Mouse (Mus musculus) embryonic facial prominence, embryonic 12.5 days (tissue): Measurements from ENCODE around the gene Fst. TPM values are rescaled to one million over a fixed set of nuclear protein-coding genes. Genes with fewer than 3 reads are reported as not detected.

Experiments used
- ATAC-seq: fragments of 200-750 bp; cut with Nextera tagmentation; 2 replicates; pipeline ENCODE4 v1.8.0; 2017; ENCODE audit not compliant: insufficient number of reproducible peaks, insufficient read depth, low FRiP score, low TSS enrichment
- H3K27ac ChIP-seq: fragments of 300-500 bp; sonication (generic); 2 replicates; pipeline ENCODE4 v1.5.1; 2016; ENCODE audit warnings: mild to moderate bottlenecking
- H3K27me3 ChIP-seq: fragments of 300-500 bp; sonication (generic); 2 replicates; pipeline ENCODE4 v1.6.1; 2016; ENCODE audit warnings: mild to moderate bottlenecking, moderate library complexity
- H3K36me3 ChIP-seq: fragments of 300-500 bp; sonication (generic); 2 replicates; pipeline ENCODE4 v1.6.1; 2016; ENCODE audit warnings: mild to moderate bottlenecking
- H3K4me1 ChIP-seq: fragments of 300-500 bp; sonication (generic); 2 replicates; pipeline ENCODE4 v1.6.1; 2016
- H3K4me2 ChIP-seq: fragments of 300-500 bp; sonication (generic); replicated peaks from 2 replicates; pipeline ENCODE4 v1.6.1; 2016; ENCODE audit warnings: mild to moderate bottlenecking, moderate library complexity
- H3K4me3 ChIP-seq: fragments of 300-500 bp; sonication (generic); 2 replicates; pipeline ENCODE4 v1.5.1; 2016; ENCODE audit warnings: mild to moderate bottlenecking
- H3K9ac ChIP-seq: fragments of 300-500 bp; sonication (generic); 2 replicates; pipeline ENCODE4 v1.6.1; 2016; ENCODE audit warnings: mild to moderate bottlenecking, moderate library complexity
- H3K9me3 ChIP-seq: fragments of 300-500 bp; sonication (generic); 2 replicates; pipeline ENCODE4 v1.6.1; 2016; ENCODE audit warnings: mild to moderate bottlenecking, moderate library complexity
- WGBS: fragments of 180-500 bp; shearing (Covaris S2); methylation state at CpG from one replicate; pipeline ENCODE4 v1.1.7; 2016; 5-methylcytosine and 5-hydroxymethylcytosine counted together
- polyA plus RNA-seq: library from polyadenylated mRNA; unstranded; fragments of >200 nt; fragmentation: Nextera tagmentation; extraction: Ambion mirVana; gene quantifications from 2 replicates; pipeline ENCODE4 v1.2.1, GENCODE M21; 2016

The Fst gene
- polyA plus RNA-seq, result 41.5 and 46.1 TPM in 2 replicates

GRCm38 (mm10) chr13:114458886-114459700, at the start of gene Fst:
Fst (minus strand) TSS chr13:114458951.
- Histone ChIP-seq H3K9ac (peak within 1 kb of the TSS; percentile 53), H3K36me3 (no peaks in the 10 kb centered on the region), H3K4me3 (peak within 1 kb of the TSS; percentile 56), H3K27me3 (peaks cover 21% of the 10 kb centered on the region), H3K27ac (peak within 1 kb of the TSS; percentile 73), H3K4me1 (peaks cover 5% of the 10 kb centered on the region), H3K9me3 (no peaks in the 10 kb centered on the region), H3K4me2 (peak within 1 kb of the TSS; percentile 92)
- under 1% methylated on average over 70 of the region's 77 CpGs for WGBS
- ATAC-seq, result peak; percentile 45; the same call in 1 of the 2 replicates

DNA sequence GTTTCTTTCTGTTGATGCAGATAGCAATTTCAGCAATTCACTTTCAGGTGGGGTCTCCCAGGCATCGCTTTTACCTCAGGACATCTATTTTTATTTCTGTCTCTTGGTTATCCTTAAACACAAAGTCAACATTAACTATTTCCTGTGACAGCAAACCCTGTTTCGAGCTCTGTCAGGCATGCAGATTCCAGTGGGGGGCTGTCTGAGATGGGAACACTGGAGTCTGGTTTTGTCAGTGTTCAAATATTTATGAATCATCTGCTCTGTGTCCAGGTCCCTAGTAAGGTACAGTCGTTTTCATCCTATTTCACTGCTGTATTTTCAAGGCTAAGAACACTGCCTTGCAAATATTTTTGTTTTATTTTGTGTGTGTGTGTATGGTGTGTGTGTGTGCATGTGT, 35.1 kb upstream of the Fst start:
- no peaks in the 10 kb centered on the region for H3K4me1 ChIP-seq
- no peak overlapping the region for H3K4me2 ChIP-seq
- 70% methylated on average over 3 of the region's 3 CpGs for WGBS
- no peak for ATAC-seq
- H3K27ac ChIP-seq, result no peak overlapping the region
- H3K4me3 ChIP-seq, result no peak overlapping the region
- no peak overlapping the region for H3K9ac ChIP-seq
- H3K36me3 ChIP-seq, result no peaks in the 10 kb centered on the region
- no peaks in the 10 kb centered on the region for H3K27me3 ChIP-seq
- no peaks in the 10 kb centered on the region for H3K9me3 ChIP-seq

DNA sequence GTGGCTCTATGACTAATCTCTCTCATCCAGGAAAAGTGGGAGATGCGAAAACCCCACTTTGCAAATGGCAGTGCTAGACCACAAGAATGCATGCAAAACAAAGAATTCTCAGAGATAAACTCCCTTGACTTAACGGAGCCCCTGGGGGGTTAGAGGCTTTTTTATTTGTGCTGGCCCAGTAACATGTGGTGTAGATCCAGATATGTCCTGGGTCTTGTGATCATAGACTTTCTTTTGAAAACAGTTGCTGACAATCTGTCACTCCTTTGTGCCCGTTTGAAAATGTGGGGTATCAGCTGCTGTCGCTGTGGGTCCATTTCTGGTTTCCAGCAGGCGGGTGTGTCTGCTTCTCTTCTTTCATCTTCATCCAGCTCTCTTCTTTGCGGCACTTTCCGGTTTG, 29.4 kb upstream of the Fst start:
- Histone ChIP-seq H3K4me3 (no peak overlapping the region), H3K4me2 (no peak overlapping the region), H3K27me3 (no peaks in the 10 kb centered on the region), H3K27ac (no peak overlapping the region), H3K9me3 (no peaks in the 10 kb centered on the region), H3K9ac (no peak overlapping the region), H3K4me1 (no peaks in the 10 kb centered on the region), H3K36me3 (no peaks in the 10 kb centered on the region)
- no peak for ATAC-seq
- 67% methylated on average over 7 of the region's 7 CpGs for WGBS

DNA sequence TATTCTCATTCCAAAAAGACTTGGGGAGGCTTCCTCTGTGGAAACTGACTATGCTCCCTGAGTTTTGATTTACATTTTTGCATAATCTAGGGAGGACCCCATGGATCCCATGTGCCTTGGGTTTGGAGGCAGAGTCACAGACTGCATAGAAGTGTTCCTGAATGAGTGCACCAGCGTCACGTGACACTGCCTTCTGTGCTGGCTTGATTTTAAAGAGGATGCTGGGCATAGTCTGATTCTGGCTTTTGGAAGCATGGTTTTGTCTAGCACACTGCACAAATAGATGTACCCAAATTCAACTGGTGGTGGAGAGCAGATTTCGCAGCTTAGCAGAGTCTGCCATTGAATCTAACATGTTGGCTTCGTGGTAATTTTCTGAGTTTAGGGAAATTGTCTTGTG, 19.6 kb upstream of the Fst start:
- no peak overlapping the region for H3K4me3 ChIP-seq
- no peaks in the 10 kb centered on the region for H3K27me3 ChIP-seq
- H3K4me1 ChIP-seq, result no peaks in the 10 kb centered on the region
- no peaks in the 10 kb centered on the region for H3K36me3 ChIP-seq
- WGBS, result 85% methylated on average over 4 of the region's 4 CpGs
- H3K27ac ChIP-seq, result no peak overlapping the region
- no peak for ATAC-seq
- H3K9ac ChIP-seq, result no peak overlapping the region
- peaks cover 9% of the 10 kb centered on the region; the same call in 1 of the 2 replicates for H3K9me3 ChIP-seq
- H3K4me2 ChIP-seq, result no peak overlapping the region

DNA sequence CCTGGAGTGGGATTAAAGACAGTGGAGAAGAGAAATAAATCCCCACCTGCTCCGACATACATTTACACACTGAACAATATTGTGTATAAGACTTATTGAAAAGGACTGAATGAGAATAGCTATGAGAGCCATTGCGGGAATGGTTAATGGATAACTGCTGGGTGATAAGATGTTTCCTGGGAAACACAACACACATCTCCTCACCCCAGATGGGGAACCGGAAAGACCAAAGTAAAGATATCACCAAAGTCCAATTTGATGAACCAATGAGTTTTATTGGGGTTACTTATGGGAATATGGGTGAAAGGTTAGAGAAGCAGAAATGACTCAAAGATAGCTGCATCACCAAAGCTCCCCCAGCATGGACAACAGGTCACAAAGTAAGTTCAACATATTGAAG, 11.2 kb upstream of the Fst start:
- H3K27me3 ChIP-seq, result no peaks in the 10 kb centered on the region
- H3K9me3 ChIP-seq, result no peaks in the 10 kb centered on the region
- no peak overlapping the region for H3K9ac ChIP-seq
- no peak for ATAC-seq
- no peak overlapping the region for H3K4me2 ChIP-seq
- no peaks in the 10 kb centered on the region for H3K4me1 ChIP-seq
- no peak overlapping the region for H3K27ac ChIP-seq
- WGBS, result 88% methylated on average over 3 of the region's 3 CpGs
- H3K4me3 ChIP-seq, result no peak overlapping the region
- H3K36me3 ChIP-seq, result no peaks in the 10 kb centered on the region

GRCm38 (mm10) chr13:114466269-114466919, 7.6 kb upstream of the Fst start:
- Histone ChIP-seq H3K4me3 (no peak overlapping the region), H3K4me1 (no peaks in the 10 kb centered on the region), H3K4me2 (no peak overlapping the region), H3K27ac (no peak overlapping the region), H3K36me3 (no peaks in the 10 kb centered on the region), H3K9me3 (no peaks in the 10 kb centered on the region), H3K27me3 (no peaks in the 10 kb centered on the region), H3K9ac (no peak overlapping the region)
- ATAC-seq, result no peak
- WGBS, result 92% methylated on average over 6 of the region's 6 CpGs

- Histone ChIP-seq H3K27me3 (no peaks in the 10 kb centered on the region), H3K36me3 (no peaks in the 10 kb centered on the region), H3K4me3 (no peak overlapping the region), H3K9ac (no peak overlapping the region), H3K9me3 (no peaks in the 10 kb centered on the region), H3K27ac (no peak overlapping the region), H3K4me1 (no peaks in the 10 kb centered on the region), H3K4me2 (no peak overlapping the region)
- no peak for ATAC-seq
- 74% methylated on average over 1 of the region's 1 CpGs for whole genome bisulfite sequencing
Measured at GRCm38 (mm10) chr13:114465387-114465786, 6.6 kb upstream of the Fst start.

GRCm38 (mm10) chr13:114464824-114465223, 6.1 kb upstream of the Fst start:
- Histone ChIP-seq H3K9ac (no peak overlapping the region), H3K4me1 (no peaks in the 10 kb centered on the region), H3K27ac (no peak overlapping the region), H3K9me3 (no peaks in the 10 kb centered on the region), H3K36me3 (no peaks in the 10 kb centered on the region), H3K4me3 (no peak overlapping the region), H3K27me3 (0 out of 2 replicates have a peak, but pooled peaks cover 5% of the 10 kb centered on the region), H3K4me2 (no peak overlapping the region)
- 84% methylated on average over 3 of the region's 3 CpGs for WGBS
- ATAC-seq, result no peak

DNA sequence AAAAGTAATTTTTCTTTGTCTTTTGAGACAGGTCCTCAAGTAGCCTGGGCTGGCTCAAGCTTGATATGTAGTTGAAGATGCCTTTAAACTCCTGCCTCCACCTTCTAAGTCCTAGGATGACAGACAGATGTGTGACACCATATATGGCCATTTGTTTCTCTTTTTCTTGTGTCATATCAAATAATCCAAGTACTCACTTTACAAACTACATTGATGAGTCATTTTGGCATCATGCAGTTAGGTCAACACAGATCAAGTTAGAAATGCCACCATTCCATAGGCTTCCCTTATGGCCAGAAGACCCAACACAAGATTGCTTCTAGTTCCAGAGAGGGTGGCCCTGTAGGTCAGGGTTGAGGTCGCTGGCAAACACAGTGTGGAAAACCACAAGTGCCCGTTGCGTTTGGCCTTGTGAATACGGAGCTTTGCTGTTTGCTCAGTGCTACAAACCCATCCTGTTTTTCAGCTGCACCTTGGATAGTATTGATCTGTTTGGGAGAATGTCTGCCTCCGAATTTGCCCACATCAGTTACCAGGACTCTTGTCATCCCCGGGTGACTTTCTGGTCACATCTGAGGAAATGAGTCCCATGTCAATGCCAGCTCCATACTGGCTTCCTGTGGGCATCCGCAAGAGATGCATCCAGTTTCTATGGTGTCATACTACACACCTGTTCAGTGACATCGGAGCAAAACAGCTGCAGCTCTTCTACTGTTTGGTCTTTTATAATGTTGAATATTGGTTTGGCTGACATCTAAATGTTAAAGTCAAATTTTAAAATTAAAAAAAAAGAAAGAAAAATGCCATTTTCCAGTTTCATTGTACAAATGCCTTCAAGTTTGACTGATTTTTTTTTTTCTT, 4.0 kb upstream of the Fst start:
- H3K9ac ChIP-seq, result no peak overlapping the region
- 83% methylated on average over 8 of the region's 8 CpGs for WGBS
- no peak for ATAC-seq

DNA sequence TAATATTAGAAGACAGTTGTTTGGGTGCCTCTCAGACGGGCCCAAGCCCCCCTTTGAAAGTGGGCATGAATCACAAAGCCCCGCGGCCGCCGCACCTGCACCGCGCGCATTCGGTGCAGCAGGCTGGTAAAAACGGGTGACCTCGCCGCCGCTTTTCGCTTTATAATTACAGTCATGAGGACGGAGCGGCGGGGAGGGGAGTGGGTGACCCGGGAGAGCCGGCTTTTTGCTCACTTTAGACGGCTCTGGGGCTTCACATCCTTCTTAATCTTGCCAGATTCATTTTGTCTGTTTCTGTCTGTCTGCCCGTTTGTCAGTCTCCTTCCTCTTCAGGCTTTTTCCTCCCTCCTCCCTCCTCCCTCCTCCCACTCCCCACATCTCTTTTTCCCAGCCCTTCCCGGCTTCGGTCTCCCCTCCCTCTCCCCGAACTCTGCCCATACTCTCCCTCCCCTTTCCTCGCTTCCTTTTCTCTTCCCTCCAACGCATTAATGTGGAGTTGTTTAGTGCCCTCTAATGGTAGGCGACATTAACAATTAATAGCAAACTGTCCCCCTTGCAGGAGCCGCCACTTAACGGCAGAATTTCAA, 1.6 kb upstream of the Fst start:
- Histone ChIP-seq H3K4me2 (peak overlapping the region; percentile 92), H3K36me3 (no peaks in the 10 kb centered on the region), H3K9ac (no peak overlapping the region), H3K9me3 (no peaks in the 10 kb centered on the region), H3K4me3 (peak overlapping the region; percentile 56), H3K27me3 (peaks cover 17% of the 10 kb centered on the region), H3K27ac (0 out of 2 replicates have a peak overlapping the region, but pooled peaks have one; percentile 41), H3K4me1 (peaks cover 5% of the 10 kb centered on the region)
- under 1% methylated on average over 29 of the region's 29 CpGs for WGBS
- ATAC-seq, result peak; percentile 37; the same call in 1 of the 2 replicates

More for the DNA sequence above, 4.0 kb upstream of the Fst start:
- no peaks in the 10 kb centered on the region for H3K36me3 ChIP-seq
- H3K27me3 ChIP-seq, result 0 out of 2 replicates have a peak, but pooled peaks cover 5% of the 10 kb centered on the region
- H3K4me1 ChIP-seq, result no peaks in the 10 kb centered on the region
- H3K4me2 ChIP-seq, result no peak overlapping the region
- no peaks in the 10 kb centered on the region for H3K9me3 ChIP-seq
- H3K27ac ChIP-seq, result no peak overlapping the region
- no peak overlapping the region for H3K4me3 ChIP-seq

DNA sequence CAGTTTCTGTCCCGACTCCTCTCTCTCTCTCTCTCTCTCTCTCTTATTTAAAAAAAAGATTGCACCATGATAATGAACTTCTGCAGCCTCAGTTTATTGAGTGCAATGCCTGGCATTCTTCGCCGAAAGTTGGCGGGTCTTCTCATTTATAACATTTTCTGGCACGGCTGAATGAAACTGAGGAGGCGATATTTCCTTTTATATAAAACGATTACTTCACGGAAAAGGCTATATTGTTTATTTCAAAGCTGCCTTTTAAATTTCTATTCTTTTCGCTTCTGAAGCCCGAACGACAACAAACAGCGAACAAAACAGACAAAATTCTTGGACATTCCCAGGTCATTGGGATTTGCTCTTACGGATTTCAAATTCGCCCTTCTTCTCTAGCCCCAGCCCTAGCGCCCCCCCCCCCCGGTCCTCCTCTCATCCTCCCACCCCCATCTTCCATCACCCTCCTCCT, 980 bp upstream of the Fst start:
- H3K36me3 ChIP-seq, result no peaks in the 10 kb centered on the region
- peak overlapping the region; percentile 56 for H3K4me3 ChIP-seq
- H3K27me3 ChIP-seq, result peaks cover 19% of the 10 kb centered on the region
- 1% methylated on average over 15 of the region's 16 CpGs for WGBS
- peaks cover 5% of the 10 kb centered on the region for H3K4me1 ChIP-seq
- ATAC-seq, result no peak
- H3K4me2 ChIP-seq, result peak overlapping the region; percentile 92
- H3K9ac ChIP-seq, result peak overlapping the region; percentile 53; the same call in 1 of the 2 replicates
- no peaks in the 10 kb centered on the region for H3K9me3 ChIP-seq
- 0 out of 2 replicates have a peak overlapping the region, but pooled peaks have one; percentile 23 for H3K27ac ChIP-seq
